Mouse (Mus musculus): Measurements from ENCODE around the gene Gnaz. TPM values are rescaled to one million over a fixed set of nuclear protein-coding genes. Genes with fewer than 3 reads are reported as not detected.
A peak's percentile ranks its signal among the peaks of the same experiment; 100 is the strongest.

The Gnaz gene
- polyA plus RNA-seq, 1 experiment, result 20.9 TPM

GRCm38 (mm10) chr10:75061341-75062188 lies 94.6 kb downstream of the Gnaz start:
- peak overlapping the region; percentile 68 for H3K4me3 ChIP-seq (replicated peaks; ENCODE audit: control insufficient read depth, low read depth, low read length)
- H3K4me1 ChIP-seq (ENCODE audit: control insufficient read depth, insufficient read depth, low read length), result peaks cover 1% of the 10 kb centered on the region; the same call in 1 of the 2 replicates
- H3K27ac ChIP-seq (ENCODE audit: control insufficient read depth, insufficient read depth, low read depth, low read length, poor library complexity), result peak overlapping the region; percentile 85
- 2% methylated on average over 71 of the region's 71 CpGs for WGBS
- TF ChIP-seq CTCF (IDR thresholded peaks at IDR 0.05; ENCODE audit: control insufficient read depth, insufficient read depth, low read length), result no peak
- TF ChIP-seq POLR2A (IDR thresholded peaks at IDR 0.05; ENCODE audit: borderline replicate concordance, control insufficient read depth, low read depth, low read length), result peak; percentile 23; the same call in 1 of the 2 replicates

DNA sequence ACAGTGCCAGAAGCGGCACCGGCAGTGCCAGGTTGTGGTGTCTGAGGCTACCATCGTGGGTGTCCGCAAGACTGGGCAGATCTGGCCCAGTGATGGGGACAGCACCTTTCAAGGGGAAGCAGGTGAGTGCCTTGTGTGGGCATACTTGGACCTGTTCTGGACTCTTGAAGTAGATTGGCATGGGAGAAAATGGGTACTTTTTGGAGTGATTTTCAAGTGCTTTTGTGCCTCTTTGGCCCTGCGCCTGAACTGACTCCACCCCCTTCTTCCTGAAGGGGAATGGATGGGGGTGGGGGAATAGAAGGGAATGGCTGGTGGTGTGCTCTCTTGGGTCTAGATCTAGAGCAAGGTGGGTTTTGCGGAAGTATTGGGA lies 95.2 kb downstream of the Gnaz start:
- WGBS, result 6% methylated on average over 6 of the region's 6 CpGs
- no peak overlapping the region for H3K27ac ChIP-seq (ENCODE audit: control insufficient read depth, insufficient read depth, low read depth, low read length, poor library complexity)
- H3K4me3 ChIP-seq (replicated peaks; ENCODE audit: control insufficient read depth, low read depth, low read length), result peak overlapping the region; percentile 68
- peaks cover 1% of the 10 kb centered on the region; the same call in 1 of the 2 replicates for H3K4me1 ChIP-seq (ENCODE audit: control insufficient read depth, insufficient read depth, low read length)
- TF ChIP-seq POLR2A (IDR thresholded peaks at IDR 0.05; ENCODE audit: borderline replicate concordance, control insufficient read depth, low read depth, low read length) (no peak), CTCF (IDR thresholded peaks at IDR 0.05; ENCODE audit: control insufficient read depth, insufficient read depth, low read length) (no peak)

DNA sequence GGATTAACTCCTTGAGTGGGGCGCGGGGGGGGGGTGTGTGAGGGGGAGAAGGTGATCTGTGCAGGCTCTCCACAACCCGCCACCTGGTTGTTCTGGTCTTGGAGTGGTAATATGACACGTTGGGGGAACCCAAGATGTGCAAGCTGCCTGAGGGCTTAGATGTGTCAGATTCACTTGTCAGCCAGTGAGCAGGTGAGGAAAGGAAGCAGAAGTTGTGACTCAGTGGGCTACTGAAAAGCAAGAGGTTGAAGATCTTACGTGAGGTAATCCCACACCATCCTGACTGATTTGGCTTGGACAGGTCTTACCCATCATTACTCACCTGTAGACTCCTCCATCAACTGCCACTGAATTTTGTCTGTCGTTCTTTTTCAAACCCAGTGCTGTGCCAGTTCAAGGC lies 95.6 kb downstream of the Gnaz start:
- Histone ChIP-seq H3K4me1 (ENCODE audit: control insufficient read depth, insufficient read depth, low read length) (peaks cover 1% of the 10 kb centered on the region; the same call in 1 of the 2 replicates), H3K27ac (ENCODE audit: control insufficient read depth, insufficient read depth, low read depth, low read length, poor library complexity) (no peak overlapping the region), H3K4me3 (replicated peaks; ENCODE audit: control insufficient read depth, low read depth, low read length) (peak overlapping the region; percentile 49)
- WGBS, result 20% methylated on average over 6 of the region's 6 CpGs
- TF ChIP-seq POLR2A (IDR thresholded peaks at IDR 0.05; ENCODE audit: borderline replicate concordance, control insufficient read depth, low read depth, low read length), result no peak
- TF ChIP-seq CTCF (IDR thresholded peaks at IDR 0.05; ENCODE audit: control insufficient read depth, insufficient read depth, low read length), result no peak

GRCm38 (mm10) chr10:75063301-75063965 lies 96.5 kb downstream of the Gnaz start:
- H3K4me3 ChIP-seq (replicated peaks; ENCODE audit: control insufficient read depth, low read depth, low read length), result peak overlapping the region; percentile 37
- peak overlapping the region; percentile 37; the same call in 1 of the 2 replicates for H3K27ac ChIP-seq (ENCODE audit: control insufficient read depth, insufficient read depth, low read depth, low read length, poor library complexity)
- H3K4me1 ChIP-seq (ENCODE audit: control insufficient read depth, insufficient read depth, low read length), result peaks cover 1% of the 10 kb centered on the region; the same call in 1 of the 2 replicates
- WGBS, result 58% methylated on average over 12 of the region's 12 CpGs
- TF ChIP-seq CTCF (IDR thresholded peaks at IDR 0.05; ENCODE audit: control insufficient read depth, insufficient read depth, low read length), result no peak
- TF ChIP-seq POLR2A (IDR thresholded peaks at IDR 0.05; ENCODE audit: borderline replicate concordance, control insufficient read depth, low read depth, low read length), result no peak

DNA sequence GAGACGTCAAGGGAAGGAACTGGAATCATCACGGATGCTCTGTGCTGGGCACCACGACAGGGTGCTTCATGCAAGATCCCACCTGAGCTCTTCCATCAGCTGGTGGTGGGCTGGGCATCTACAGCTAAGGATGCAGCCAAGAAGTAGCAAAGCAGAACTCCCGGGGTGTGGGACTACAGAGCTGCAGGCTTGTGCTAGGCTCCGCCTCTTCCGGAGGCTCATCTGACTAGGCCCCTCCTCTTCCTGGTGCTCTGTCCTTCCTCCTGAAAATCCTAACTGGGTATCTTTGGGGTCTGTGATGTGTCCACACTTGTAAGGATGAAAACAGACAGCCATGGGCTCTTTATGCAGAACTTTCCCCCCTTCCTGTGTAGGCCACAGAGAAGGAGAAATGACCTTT lies 98.7 kb downstream of the Gnaz start:
- 61% methylated on average over 6 of the region's 6 CpGs for WGBS
- no peak overlapping the region for H3K27ac ChIP-seq (ENCODE audit: control insufficient read depth, insufficient read depth, low read depth, low read length, poor library complexity)
- H3K4me3 ChIP-seq (replicated peaks; ENCODE audit: control insufficient read depth, low read depth, low read length), result no peak overlapping the region
- peaks cover 1% of the 10 kb centered on the region; the same call in 1 of the 2 replicates for H3K4me1 ChIP-seq (ENCODE audit: control insufficient read depth, insufficient read depth, low read length)
- no peak for TF ChIP-seq CTCF (IDR thresholded peaks at IDR 0.05; ENCODE audit: control insufficient read depth, insufficient read depth, low read length)
- no peak for TF ChIP-seq POLR2A (IDR thresholded peaks at IDR 0.05; ENCODE audit: borderline replicate concordance, control insufficient read depth, low read depth, low read length)

Other genes with a start within 250 kb of the Gnaz start
- not detected in 2 replicates for gene Rsph14, start 65.4 kb downstream of the Gnaz start, polyA plus RNA-seq (2011; ENCODE audit: insufficient read depth, insufficient read length, low replicate concordance, missing spikeins)
- 4.7 and 9.9 TPM in 2 replicates for gene Rab36, start 69.9 kb downstream of the Gnaz start, polyA plus RNA-seq (2011; ENCODE audit: insufficient read depth, insufficient read length, low replicate concordance, missing spikeins)
- 10.9 and 26.6 TPM in 2 replicates for gene Bcr, start 93.4 kb downstream of the Gnaz start, polyA plus RNA-seq (2011; ENCODE audit: insufficient read depth, insufficient read length, low replicate concordance, missing spikeins)
- 6.8 and 10.4 TPM in 2 replicates for gene Specc1l, start 244.9 kb downstream of the Gnaz start, polyA plus RNA-seq (2011; ENCODE audit: insufficient read depth, insufficient read length, low replicate concordance, missing spikeins)

Data from bone marrow, adult 2 months (tissue).